Mouse (Mus musculus): ENCODE measurements around the gene Hist1h4f. TPM values are rescaled to one million over a fixed set of nuclear protein-coding genes. Genes with fewer than 3 reads are reported as not detected.

The Hist1h4f gene
- total and polyA plus RNA-seq, 3 experiments = 8.0 to 3,177 (median 478) TPM

GRCm38 (mm10) chr13:23525901-23526300 is 25.5 kb downstream of the Hist1h4f start:
- DNase-seq (ENCODE audit: low spot score) = no peak
- no peak for ATAC-seq (ENCODE audit: extremely low read depth, insufficient number of reproducible peaks, low FRiP score, poor library complexity, severe bottlenecking)
- Histone ChIP-seq H3K9me3 (replicated peaks) (no peaks in the 10 kb centered on the region), H3K4me3 (ENCODE audit: low read depth, low read length) (peak overlapping the region; percentile 30; the same call in 1 of the 2 replicates), H3K27me3 (ENCODE audit: insufficient read depth, low read length) (no peaks in the 10 kb centered on the region), H3K36me3 (replicated peaks) (no peaks in the 10 kb centered on the region), H3K4me1 (ENCODE audit: insufficient read depth, low read depth, low read length) (peaks cover 47% of the 10 kb centered on the region)
- TF ChIP-seq POLR2AphosphoS5 (IDR thresholded peaks at IDR 0.05; ENCODE audit: insufficient replicate concordance, low read depth, low read length) = no peak

GRCm38 (mm10) chr13:23524654-23525053 is 26.8 kb downstream of the Hist1h4f start:
- Histone ChIP-seq H3K4me3 (ENCODE audit: low read depth, low read length) (no peak overlapping the region; the same call in 1 of the 2 replicates), H3K36me3 (replicated peaks) (no peaks in the 10 kb centered on the region), H3K27me3 (ENCODE audit: insufficient read depth, low read length) (no peaks in the 10 kb centered on the region), H3K9me3 (replicated peaks) (no peaks in the 10 kb centered on the region), H3K4me1 (ENCODE audit: insufficient read depth, low read depth, low read length) (peaks cover 59% of the 10 kb centered on the region)
- TF ChIP-seq TAL1 (conservative IDR thresholded peaks at IDR 0.05; ENCODE audit: low read depth, low read length) (no peak), GATA1 (IDR thresholded peaks at IDR 0.05; ENCODE audit: borderline replicate concordance, low read length) (no peak), POLR2AphosphoS5 (IDR thresholded peaks at IDR 0.05; ENCODE audit: insufficient replicate concordance, low read depth, low read length) (no peak), GATA2 (IDR thresholded peaks at IDR 0.05; ENCODE audit: borderline replicate concordance, low read depth, low read length) (no peak), CTCF (IDR thresholded peaks at IDR 0.05; ENCODE audit: low read depth, low read length) (peak; percentile 84)
- ATAC-seq (ENCODE audit: extremely low read depth, insufficient number of reproducible peaks, low FRiP score, poor library complexity, severe bottlenecking) (peak; percentile 45), DNase-seq (ENCODE audit: low spot score) (no peak)

- Histone ChIP-seq H3K27me3 (ENCODE audit: insufficient read depth, low read length) (no peaks in the 10 kb centered on the region), H3K9me3 (replicated peaks) (no peaks in the 10 kb centered on the region), H3K4me1 (ENCODE audit: insufficient read depth, low read depth, low read length) (peaks cover 61% of the 10 kb centered on the region), H3K36me3 (replicated peaks) (no peaks in the 10 kb centered on the region), H3K4me3 (ENCODE audit: low read depth, low read length) (no peak overlapping the region)
- no peak for ATAC-seq (ENCODE audit: extremely low read depth, insufficient number of reproducible peaks, low FRiP score, poor library complexity, severe bottlenecking)
- no peak for DNase-seq (ENCODE audit: low spot score)
- TF ChIP-seq POLR2AphosphoS5 (IDR thresholded peaks at IDR 0.05; ENCODE audit: insufficient replicate concordance, low read depth, low read length) = no peak
- TF ChIP-seq GATA2 (IDR thresholded peaks at IDR 0.05; ENCODE audit: borderline replicate concordance, low read depth, low read length) = no peak
- no peak for TF ChIP-seq CTCF (IDR thresholded peaks at IDR 0.05; ENCODE audit: low read depth, low read length)
- no peak for TF ChIP-seq TAL1 (conservative IDR thresholded peaks at IDR 0.05; ENCODE audit: low read depth, low read length)
- TF ChIP-seq GATA1 (IDR thresholded peaks at IDR 0.05; ENCODE audit: borderline replicate concordance, low read length) = no peak
These were observed 27.5 kb downstream of the Hist1h4f start for GRCm38 (mm10) chr13:23523976-23524375.

GRCm38 (mm10) chr13:23521703-23522102 is 29.7 kb downstream of the Hist1h4f start:
- Histone ChIP-seq H3K4me3 (ENCODE audit: low read depth, low read length) (peak overlapping the region; percentile 14; the same call in 1 of the 2 replicates), H3K9me3 (replicated peaks) (no peaks in the 10 kb centered on the region), H3K27me3 (ENCODE audit: insufficient read depth, low read length) (no peaks in the 10 kb centered on the region), H3K4me1 (ENCODE audit: insufficient read depth, low read depth, low read length) (peaks cover 54% of the 10 kb centered on the region), H3K36me3 (replicated peaks) (no peaks in the 10 kb centered on the region)
- DNase-seq (ENCODE audit: low spot score) = no peak
- no peak for ATAC-seq (ENCODE audit: extremely low read depth, insufficient number of reproducible peaks, low FRiP score, poor library complexity, severe bottlenecking)
- TF ChIP-seq GATA2 (IDR thresholded peaks at IDR 0.05; ENCODE audit: borderline replicate concordance, low read depth, low read length) (no peak), CTCF (IDR thresholded peaks at IDR 0.05; ENCODE audit: low read depth, low read length) (no peak), POLR2AphosphoS5 (IDR thresholded peaks at IDR 0.05; ENCODE audit: insufficient replicate concordance, low read depth, low read length) (no peak), TAL1 (conservative IDR thresholded peaks at IDR 0.05; ENCODE audit: low read depth, low read length) (no peak), GATA1 (IDR thresholded peaks at IDR 0.05; ENCODE audit: borderline replicate concordance, low read length) (no peak)

GRCm38 (mm10) chr13:23519416-23519815 is 32.0 kb downstream of the Hist1h4f start:
- DNase-seq (ENCODE audit: low spot score) (no peak), ATAC-seq (ENCODE audit: extremely low read depth, insufficient number of reproducible peaks, low FRiP score, poor library complexity, severe bottlenecking) (0 out of 2 replicates have a peak, but pooled peaks have one; percentile 22)
- Histone ChIP-seq H3K27me3 (ENCODE audit: insufficient read depth, low read length) (no peaks in the 10 kb centered on the region), H3K9me3 (replicated peaks) (no peaks in the 10 kb centered on the region), H3K4me1 (ENCODE audit: insufficient read depth, low read depth, low read length) (peaks cover 40% of the 10 kb centered on the region), H3K4me3 (ENCODE audit: low read depth, low read length) (peak overlapping the region; percentile 45; the same call in 1 of the 2 replicates), H3K36me3 (replicated peaks) (no peaks in the 10 kb centered on the region)
- TF ChIP-seq GATA1 (IDR thresholded peaks at IDR 0.05; ENCODE audit: borderline replicate concordance, low read length) = no peak
- no peak for TF ChIP-seq GATA2 (IDR thresholded peaks at IDR 0.05; ENCODE audit: borderline replicate concordance, low read depth, low read length)
- no peak for TF ChIP-seq CTCF (IDR thresholded peaks at IDR 0.05; ENCODE audit: low read depth, low read length)
- no peak for TF ChIP-seq POLR2AphosphoS5 (IDR thresholded peaks at IDR 0.05; ENCODE audit: insufficient replicate concordance, low read depth, low read length)
- no peak for TF ChIP-seq TAL1 (conservative IDR thresholded peaks at IDR 0.05; ENCODE audit: low read depth, low read length)

GRCm38 (mm10) chr13:23518885-23519284 is 32.6 kb downstream of the Hist1h4f start:
- Histone ChIP-seq H3K27me3 (ENCODE audit: insufficient read depth, low read length) (no peaks in the 10 kb centered on the region), H3K4me3 (ENCODE audit: low read depth, low read length) (peak overlapping the region; percentile 67), H3K4me1 (ENCODE audit: insufficient read depth, low read depth, low read length) (peaks cover 38% of the 10 kb centered on the region), H3K9me3 (replicated peaks) (no peaks in the 10 kb centered on the region), H3K36me3 (replicated peaks) (no peaks in the 10 kb centered on the region)
- TF ChIP-seq GATA1 (IDR thresholded peaks at IDR 0.05; ENCODE audit: borderline replicate concordance, low read length) (no peak), GATA2 (IDR thresholded peaks at IDR 0.05; ENCODE audit: borderline replicate concordance, low read depth, low read length) (no peak), CTCF (IDR thresholded peaks at IDR 0.05; ENCODE audit: low read depth, low read length) (no peak), TAL1 (conservative IDR thresholded peaks at IDR 0.05; ENCODE audit: low read depth, low read length) (no peak), POLR2AphosphoS5 (IDR thresholded peaks at IDR 0.05; ENCODE audit: insufficient replicate concordance, low read depth, low read length) (no peak)
- peak; percentile 3; the same call in 1 of the 2 replicates for ATAC-seq (ENCODE audit: extremely low read depth, insufficient number of reproducible peaks, low FRiP score, poor library complexity, severe bottlenecking)
- no peak for DNase-seq (ENCODE audit: low spot score)
